Mouse (Mus musculus): ENCODE measurements around the gene Tmem115.
A peak's percentile ranks its signal among the peaks of the same experiment; 100 is the strongest.

Gene Tmem115

DNA sequence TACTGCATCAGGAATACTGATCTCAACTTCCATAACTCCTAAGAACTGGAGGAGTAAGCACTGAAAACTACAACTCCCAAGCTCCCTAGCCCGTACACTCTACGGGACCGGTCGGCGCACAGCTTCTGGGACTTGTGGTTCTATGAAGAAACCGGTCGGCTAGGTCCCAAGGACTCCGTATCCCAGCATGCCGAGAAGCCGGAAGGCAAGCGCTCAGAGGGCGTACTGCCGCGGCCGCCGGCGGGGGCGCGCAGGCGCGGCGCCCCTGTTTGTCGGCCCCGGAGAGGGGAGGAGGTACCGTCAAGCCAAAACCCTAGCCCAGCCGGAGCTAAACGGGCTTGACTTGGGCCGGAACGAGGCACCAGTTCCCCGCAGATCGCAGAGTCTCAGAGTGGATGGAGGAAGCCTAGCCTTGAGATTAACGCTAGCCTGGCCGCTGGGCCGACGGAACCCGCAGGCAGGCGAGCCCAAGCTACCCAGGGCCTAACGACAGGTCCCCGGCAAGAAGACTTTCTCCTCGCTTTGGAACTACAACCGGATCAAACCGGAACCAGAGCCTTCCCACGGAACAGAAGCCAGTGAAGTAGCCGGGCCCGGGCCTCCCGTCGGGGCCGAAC is at the start of gene Tmem115:
Tmem115 (plus strand) TSS at position 155 of the 617 bp plus-strand sequence.
- peak; percentile 96 for ATAC-seq (ENCODE audit: insufficient number of reproducible peaks, low FRiP score, low TSS enrichment)

DNA sequence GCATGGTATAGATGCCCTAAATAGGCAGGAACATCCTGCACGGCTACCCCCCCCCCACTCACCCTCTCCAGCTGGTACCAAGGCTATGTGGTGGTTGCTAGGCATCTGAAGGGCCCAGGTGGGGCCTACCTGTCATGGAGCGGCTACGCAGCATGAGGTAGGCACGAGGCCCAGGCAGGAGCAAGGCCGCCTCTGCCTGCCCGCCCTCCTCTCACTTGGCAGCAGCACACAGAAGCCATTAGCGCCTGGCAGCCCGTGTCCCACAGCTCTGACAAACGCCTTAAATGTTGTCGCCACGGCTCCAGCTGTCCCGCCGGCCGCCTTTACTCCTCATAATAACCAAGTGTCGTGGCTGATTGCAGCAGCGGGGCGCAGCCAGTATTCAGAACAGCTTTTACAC is 49.4 kb upstream of the Tmem115 start:
- ATAC-seq (ENCODE audit: insufficient number of reproducible peaks, low FRiP score, low TSS enrichment), result peak; percentile 83

DNA sequence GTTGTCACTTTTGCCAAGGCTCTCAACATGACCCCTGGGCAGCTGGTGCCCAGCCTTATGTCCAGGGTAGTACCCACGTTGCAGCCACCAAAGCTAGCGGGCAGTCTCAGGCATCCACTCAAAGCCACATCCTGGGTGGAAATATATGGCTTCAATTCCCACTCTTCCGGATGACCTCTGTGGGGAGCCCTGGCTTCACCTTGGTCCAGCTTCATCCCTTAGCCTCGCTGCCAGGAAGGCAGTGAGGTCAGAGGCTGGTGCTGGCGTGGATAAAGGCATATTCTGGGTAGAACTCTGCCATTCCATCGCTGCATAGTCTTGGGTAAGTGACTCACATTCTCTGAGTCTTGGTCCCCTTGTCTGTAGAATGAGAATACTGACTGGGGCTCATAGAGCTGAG is 49.0 kb upstream of the Tmem115 start:
- ATAC-seq (ENCODE audit: insufficient number of reproducible peaks, low FRiP score, low TSS enrichment), result peak; percentile 45

DNA sequence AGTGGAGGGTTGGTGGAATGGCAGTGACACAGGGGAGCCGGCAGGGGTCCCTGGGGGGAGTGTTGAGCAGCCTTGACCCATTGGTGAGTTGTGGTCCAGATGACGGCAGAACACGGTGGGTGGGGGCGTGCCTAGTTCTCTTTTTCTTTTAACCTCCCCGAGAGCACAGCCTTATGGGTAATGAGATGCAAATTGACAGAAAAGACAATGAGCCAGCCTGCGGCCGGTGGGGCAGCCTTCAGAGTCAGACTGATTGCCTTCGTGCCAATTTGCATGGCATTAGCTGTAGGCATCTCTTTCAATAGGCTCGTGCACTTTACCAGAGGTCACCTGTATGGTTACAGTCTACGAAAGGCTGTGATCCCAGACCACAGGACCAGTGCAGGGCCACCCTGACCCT is 47.7 kb upstream of the Tmem115 start:
- ATAC-seq (ENCODE audit: insufficient number of reproducible peaks, low FRiP score, low TSS enrichment), result no peak

DNA sequence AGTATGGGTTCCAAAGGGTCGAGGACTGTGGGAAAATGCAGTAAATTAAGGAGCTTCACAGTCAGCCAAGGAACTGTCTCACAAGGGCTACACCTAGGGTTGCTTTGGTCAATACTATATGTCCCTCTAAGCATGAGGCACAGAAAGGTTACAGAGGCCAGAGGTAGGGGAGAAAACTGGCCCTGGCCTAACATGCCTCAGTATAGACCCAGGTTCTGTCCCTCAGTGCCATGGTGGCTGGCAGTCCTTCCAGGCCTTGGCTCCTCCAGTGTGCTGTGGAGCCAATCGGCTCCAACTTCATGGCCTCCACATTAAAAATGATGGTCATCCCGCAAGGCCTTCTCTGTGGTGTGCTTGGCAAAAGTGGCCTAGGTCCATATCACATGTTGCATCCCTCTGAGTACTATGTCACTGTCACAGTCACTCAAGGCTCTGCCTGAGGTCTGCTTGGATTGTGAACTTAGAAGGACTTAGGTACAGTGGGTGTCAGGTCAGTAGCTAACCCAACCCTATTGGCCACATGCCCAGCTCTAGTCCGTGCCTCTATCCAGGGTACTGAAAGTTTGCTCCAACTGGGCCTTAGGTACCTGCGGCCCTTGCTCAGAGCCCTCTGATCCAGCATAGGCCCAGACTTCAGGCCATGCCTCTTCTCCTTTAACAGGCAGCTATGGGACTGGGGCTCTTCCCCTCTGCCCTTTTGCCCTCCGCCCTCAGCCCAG is 47.1 kb upstream of the Tmem115 start:
- ATAC-seq (ENCODE audit: insufficient number of reproducible peaks, low FRiP score, low TSS enrichment), result no peak

DNA sequence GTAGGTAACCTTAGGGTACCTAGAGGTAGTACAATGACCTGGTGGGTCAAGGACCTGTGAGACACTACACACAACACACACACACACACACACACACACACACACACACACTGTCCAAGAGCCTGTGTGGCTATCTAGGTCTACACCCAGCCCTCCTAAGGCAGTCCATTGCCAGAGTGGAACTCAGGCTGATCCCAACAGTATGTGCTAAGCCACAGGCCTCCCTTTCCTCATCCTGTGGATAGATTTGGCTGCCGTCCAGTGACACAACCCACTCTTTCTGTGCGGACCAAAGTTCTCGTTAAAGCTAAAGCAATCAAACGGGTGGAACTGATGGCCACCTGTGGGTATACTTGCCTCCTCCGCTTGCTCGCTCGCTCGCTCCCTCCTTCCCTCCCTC is 43.6 kb upstream of the Tmem115 start:
- no peak for ATAC-seq (ENCODE audit: insufficient number of reproducible peaks, low FRiP score, low TSS enrichment)

DNA sequence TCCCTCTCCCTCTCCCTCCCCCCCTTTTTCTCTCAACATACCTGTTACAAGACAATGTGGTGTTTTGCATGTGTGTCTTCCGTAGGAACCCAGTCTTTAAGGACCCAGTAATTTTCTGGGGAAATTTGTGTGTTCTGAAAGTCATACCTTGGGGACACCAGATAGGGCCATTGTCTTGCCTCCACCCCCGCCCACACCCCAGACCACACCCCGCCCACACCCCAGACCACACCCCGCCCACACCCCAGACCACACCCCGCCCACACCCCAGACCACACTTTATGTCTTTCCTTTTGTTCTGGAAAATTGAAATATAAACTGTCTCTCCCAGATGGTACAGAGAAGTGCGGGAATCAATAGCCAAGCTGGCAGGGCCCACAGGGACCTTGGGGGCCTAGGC is 43.1 kb upstream of the Tmem115 start:
- no peak for ATAC-seq (ENCODE audit: insufficient number of reproducible peaks, low FRiP score, low TSS enrichment)

DNA sequence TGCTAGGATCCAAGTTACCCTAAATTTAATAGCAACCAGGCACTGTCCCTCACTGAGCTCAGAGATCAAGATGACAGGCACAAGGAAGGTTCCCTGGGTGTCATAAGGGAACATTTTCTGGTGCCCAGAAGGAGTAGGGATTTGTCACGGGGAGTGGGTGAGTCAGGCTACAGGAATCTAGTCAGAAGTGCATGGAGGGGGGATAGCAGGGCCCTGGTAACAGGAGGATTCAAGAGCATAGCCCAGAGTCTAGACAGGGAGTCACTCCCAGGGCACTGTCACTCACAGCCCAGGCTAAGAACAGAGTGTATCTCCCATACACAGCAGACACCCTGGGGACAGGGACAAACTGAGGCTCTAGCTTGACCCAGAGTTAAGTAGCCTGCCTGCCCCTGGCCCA is 40.2 kb upstream of the Tmem115 start:
- no peak for ATAC-seq (ENCODE audit: insufficient number of reproducible peaks, low FRiP score, low TSS enrichment)

DNA sequence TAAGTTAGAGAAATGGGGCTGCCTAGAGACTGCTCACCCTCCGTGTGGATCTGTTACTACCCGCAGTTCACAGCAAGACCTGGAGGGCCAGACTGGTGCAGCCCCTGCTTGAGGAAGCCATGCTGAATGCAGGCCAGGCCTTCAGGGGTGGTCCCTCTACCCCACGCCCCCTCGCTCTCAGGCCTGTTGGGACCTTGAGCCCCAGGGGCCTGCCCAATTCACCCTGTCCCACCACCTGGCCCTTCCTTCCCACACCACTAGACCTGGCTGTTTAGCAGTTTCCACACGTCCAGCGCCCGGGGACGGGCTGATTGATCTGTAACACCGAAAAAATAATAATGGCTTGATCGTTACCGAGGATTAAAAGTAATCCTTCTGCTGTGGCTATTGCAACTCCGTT is 39.5 kb upstream of the Tmem115 start:
- no peak for ATAC-seq (ENCODE audit: insufficient number of reproducible peaks, low FRiP score, low TSS enrichment)

DNA sequence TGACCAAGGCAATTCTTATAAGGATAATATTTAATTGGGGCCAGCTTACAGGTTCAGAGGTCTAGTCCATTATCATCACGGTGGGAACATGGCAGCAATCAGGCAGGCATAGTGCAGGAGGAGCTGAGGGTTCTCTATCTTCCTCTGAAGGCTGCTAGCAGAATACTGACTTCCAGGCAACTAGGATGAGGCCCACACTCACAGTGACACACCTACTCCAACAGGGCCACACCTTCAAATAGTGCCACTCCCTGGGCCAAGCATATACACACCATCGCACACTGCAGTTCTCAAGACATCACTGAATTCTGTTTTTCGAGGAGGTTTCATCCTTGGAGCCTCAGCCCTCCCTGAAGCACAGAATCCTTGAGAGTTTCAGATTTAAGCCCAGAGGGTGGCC is 37.4 kb upstream of the Tmem115 start:
- no peak for ATAC-seq (ENCODE audit: insufficient number of reproducible peaks, low FRiP score, low TSS enrichment)

DNA sequence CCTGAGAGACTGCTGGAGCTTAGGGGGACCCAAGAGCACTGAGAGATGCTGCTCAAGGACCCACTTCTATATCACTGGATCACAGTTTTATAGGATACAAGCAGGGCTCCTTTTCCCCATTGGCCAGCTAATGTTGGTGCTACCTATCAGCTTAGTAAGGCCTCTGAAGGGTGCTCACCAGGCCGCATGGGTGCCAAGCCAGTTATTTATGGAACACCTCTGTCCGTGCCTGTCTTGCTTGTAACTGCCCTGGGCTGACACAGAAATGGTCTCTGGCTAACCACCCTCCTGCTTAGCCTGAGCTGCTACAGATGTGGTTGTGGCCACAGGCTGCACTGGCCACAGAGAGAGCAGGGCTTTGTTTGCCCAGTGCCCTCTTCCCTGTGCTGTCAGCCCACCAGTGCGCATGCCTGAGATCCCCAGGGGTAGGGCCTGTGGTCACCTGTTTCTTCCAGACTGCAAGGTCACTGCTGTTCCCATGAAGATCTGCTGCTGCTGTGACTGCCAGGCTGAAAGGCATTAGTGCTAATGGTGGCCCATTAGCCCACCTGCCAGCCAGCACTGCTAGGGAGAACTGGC is 32.9 kb upstream of the Tmem115 start:
- no peak for ATAC-seq (ENCODE audit: insufficient number of reproducible peaks, low FRiP score, low TSS enrichment)

DNA sequence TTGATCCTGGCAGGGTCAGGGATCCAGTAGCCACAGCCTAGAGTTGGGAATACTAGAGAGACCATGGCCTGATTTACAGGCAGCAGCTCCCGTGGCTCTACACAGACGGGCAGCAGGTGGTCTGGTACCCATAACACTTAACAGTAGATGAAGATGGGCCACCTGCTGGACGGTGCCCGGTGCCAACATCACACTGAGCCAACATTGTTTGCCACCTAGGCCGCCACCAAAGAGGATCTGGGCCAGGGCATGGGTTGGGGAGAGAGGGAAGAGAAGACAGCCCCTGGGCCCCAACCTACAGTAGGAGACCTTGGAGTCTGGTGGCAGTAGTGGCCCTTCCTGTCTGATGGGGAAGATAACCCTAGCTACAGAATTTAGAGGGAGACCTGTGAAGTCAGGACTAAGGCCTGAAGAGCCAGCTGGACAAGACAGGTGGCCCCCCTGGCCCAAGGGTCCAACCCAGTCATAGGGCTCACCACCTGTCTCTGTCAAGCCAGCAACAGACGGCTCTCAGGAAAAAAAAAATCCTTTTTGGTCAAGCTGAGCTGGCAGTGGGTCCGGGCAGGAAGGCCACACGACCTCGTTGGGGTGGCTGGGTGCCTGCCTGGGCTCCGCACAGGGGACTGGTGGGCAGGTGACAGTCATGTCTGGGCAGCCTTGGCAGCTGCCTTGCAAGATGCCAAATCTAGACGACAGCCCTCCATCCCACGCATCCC is 31.5 kb upstream of the Tmem115 start:
- peak; percentile 77 for ATAC-seq (ENCODE audit: insufficient number of reproducible peaks, low FRiP score, low TSS enrichment)

DNA sequence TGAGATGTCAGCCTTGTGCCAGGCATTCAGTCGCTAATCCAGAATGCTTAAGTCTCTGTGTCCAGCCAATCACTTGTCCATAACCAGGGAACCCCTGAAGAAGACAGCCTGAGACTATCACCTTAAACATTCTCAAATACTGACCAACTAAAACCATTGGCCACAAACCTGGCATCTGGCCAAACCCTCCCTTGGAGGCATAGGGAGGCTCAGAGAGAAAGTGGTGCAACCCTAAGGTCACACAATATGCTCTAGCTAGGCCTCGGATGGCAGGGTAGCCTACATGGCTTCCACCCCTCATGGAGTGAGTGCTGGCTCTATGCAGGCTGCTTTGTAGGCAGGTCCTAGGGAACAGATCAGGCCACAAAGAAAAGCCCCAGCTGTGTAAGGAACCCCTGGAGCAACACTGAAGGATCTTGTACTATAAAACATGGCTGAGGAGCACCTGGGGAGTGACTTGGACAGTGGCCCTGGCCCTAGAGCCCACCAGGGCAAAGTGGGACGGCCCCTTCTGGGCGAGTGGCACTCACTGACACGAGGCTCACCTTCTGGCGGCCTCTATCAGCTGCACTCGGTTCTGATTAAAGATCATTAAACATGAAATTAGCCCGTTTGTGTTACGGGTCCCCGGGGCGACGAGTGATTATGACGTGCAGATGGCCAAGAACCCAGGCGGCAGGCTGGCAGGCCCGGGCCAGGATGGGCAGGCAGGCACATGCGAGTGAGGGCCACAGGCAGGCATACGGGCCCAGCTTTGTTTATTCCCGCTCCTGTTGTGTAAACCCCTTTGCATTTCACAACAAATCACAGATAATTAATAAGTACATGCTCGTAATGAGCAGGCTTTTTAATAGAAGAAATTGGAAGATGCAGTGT is 28.8 kb upstream of the Tmem115 start:
- ATAC-seq (ENCODE audit: insufficient number of reproducible peaks, low FRiP score, low TSS enrichment), result no peak

DNA sequence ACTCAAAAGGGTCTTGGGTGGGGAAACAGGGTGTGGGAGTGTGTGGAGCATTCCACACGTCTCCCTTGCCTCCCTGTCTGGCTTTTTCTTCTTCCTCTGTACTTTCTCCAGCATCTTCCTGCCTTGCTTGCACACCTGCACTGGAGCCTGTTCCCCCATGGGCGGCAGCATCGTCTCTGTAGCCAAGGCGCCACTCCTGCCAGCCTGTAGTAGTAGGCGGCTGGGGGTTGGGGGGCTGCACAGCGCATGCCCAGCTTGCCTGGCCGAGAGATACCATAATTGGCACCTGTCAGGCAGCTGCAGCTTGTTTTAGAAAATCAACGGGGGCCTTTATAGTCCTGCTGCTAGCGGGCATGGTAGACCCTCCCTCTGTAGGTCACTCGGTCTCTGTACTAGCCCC is 25.5 kb upstream of the Tmem115 start:
- ATAC-seq (ENCODE audit: insufficient number of reproducible peaks, low FRiP score, low TSS enrichment), result no peak

DNA sequence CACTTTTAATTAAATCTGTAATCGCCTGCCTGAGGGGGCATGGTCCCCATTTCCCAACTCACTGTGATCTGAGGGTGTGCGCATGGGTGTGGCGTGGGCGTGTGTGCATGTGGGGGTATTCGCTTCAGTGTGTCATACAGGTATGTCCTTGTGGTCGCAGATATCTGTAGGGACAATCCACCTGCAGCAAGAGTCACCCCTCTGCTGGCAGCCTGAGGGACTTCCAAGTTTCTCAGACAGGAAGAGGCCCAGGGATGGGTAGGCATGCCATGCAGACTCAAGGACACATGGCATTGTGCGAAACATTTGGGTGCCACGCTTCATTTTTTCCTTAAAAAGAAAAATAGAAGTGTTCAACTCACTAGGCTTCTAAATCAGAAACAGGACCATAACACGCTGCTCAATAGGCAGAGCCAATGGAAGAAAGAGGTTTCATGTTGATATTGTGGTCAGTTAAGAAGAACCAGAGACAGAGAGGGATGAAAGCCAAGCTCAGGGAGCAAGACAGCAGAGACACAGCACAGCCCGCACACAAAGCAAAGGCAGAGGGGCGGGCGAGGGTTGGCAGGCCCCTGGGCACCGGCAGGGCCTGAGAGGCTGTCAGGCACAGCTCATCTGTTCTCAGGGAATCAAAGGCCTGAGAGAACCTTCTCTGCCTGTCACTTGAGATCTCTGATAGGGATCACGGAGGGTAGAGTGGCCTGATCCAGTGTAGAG is 23.2 kb upstream of the Tmem115 start:
- no peak for ATAC-seq (ENCODE audit: insufficient number of reproducible peaks, low FRiP score, low TSS enrichment)

DNA sequence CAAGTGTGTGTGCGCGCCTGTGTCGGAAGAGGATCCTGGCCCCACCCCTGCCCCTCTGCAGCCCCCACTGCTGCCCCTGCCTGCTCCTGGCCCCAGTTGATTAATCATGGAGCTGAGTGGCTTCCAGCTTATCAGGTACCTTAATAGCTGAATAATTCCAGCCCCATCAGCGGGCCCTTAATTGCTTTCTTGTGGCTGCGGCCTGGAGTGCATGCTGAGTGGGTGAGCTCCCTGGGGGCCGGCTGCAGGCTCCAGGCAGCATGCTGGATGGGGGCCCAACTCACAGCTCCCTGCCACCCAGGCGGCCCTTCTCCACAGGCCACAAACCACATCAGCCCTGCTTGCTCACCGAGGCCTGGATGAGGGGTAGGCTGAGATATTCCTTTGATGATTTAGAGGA is 22.3 kb upstream of the Tmem115 start:
- ATAC-seq (ENCODE audit: insufficient number of reproducible peaks, low FRiP score, low TSS enrichment), result no peak

DNA sequence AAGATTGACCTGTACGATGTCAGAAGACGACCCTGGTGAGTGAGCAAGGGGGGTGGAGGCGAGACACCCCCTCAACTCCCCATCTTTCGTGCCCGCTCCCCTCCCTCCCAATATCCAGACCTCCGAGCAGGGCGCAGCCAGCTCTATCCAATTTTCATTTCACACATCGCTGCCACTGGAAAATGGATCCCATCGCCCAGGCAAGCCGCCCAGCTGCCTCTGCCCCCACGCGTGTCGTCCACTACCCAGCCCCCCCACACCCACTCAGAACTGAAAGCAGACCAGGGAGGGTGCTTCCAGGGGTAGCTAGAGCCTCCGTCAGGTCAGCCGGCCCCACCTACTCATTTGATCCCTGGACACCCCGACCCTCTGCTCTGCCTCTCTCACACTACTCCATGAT is 21.4 kb upstream of the Tmem115 start:
- ATAC-seq (ENCODE audit: insufficient number of reproducible peaks, low FRiP score, low TSS enrichment), result no peak

DNA sequence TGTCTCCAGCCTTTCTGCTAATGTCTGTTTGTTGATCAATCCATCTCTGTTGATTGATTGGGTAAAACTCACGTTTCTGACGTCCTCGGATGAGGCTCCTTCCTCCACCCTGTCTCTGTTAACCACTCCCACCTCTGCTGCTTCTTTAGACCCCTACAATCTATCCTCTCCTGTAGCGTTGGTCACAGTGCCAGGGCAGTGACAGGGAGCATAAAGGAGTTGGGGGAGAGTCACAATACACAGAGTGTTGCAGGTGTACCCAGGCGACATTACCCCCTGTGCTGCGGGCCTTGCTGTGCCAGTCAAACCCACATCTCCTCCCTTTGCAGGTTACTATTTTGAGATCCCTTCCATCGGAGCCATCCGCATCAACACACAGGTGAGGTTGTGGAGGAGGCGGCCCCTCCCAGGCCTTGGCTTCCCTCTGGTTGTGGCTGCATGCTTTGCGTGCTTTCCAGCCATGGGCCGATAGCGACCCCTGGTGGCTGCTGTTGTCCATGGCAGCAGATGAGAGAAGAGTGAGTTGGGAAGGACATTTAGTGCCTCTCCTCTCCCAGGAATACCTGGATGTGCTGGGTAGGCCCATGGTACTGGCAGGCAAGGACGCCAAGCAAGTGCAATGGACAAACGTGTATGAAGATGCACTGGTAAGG is 19.3 kb upstream of the Tmem115 start:
- ATAC-seq (ENCODE audit: insufficient number of reproducible peaks, low FRiP score, low TSS enrichment), result peak; percentile 71

DNA sequence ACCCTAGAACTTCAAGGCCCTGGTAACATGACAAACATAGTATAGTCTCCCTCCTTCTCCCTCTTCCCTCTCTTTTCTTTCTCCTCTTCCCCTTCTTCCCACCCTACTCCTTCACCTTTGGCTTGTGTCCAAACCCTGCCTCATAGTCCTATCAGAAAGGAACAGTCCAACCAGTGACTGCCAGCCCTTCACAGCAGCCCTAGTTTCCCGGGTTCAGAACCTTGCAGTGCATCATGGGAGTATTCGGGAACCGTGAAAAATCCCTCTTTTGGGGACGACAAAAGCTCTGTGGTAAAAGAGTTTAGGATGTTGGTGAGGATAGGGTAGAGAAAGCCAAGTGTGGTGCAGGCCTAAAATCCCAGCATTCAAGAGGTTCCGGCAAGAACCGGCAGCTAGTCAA is 13.4 kb upstream of the Tmem115 start:
- ATAC-seq (ENCODE audit: insufficient number of reproducible peaks, low FRiP score, low TSS enrichment), result no peak

All from cerebellum, adult (tissue).